Mouse (Mus musculus) CH12.LX (cell line): ENCODE data around the gene Hsf3. TPM values are rescaled to one million over a fixed set of nuclear protein-coding genes. Genes with fewer than 3 reads are reported as not detected.

ENCODE experiments used
- DNase-seq: peaks from one replicate; pipeline ENCODE4 v3.0.0-alpha.2; 2013; ENCODE audit errors: extremely low read depth
- H3K27ac ChIP-seq: 2 replicates; pipeline ENCODE4 v1.5.1; 2012; ENCODE audit warnings: low read depth, mild to moderate bottlenecking, control low read depth, moderate library complexity; ENCODE audit not compliant: insufficient read depth
- H3K27me3 ChIP-seq: replicated peaks from 2 replicates; pipeline ENCODE3; 2012; ENCODE audit warnings: inconsistent platforms
- H3K36me3 ChIP-seq, 2 experiments: replicated peaks in 1 of 2; 2 replicates each; pipeline versions ENCODE3 to v1.6.1; 2012; ENCODE audit warnings: inconsistent platforms in 1 of 2, low read length in 1 of 2, mild to moderate bottlenecking in 1 of 2, mixed read lengths in 1 of 2, moderate library complexity in 1 of 2; ENCODE audit not compliant: control insufficient read depth in 1 of 2, insufficient read depth in 1 of 2
- H3K4me1 ChIP-seq, 2 experiments: 2 replicates each; pipeline ENCODE4 v1.6.1; 2012; ENCODE audit warnings: inconsistent platforms in 1 of 2, moderate library complexity in 1 of 2; ENCODE audit not compliant: insufficient read depth in 2 of 2, control insufficient read depth in 1 of 2
- H3K4me2 ChIP-seq: 2 replicates; pipeline ENCODE4 v1.6.1; 2012; ENCODE audit warnings: low read depth, mild to moderate bottlenecking, control low read depth; ENCODE audit not compliant: poor library complexity, insufficient read depth, severe bottlenecking
- H3K4me3 ChIP-seq, 3 experiments: fragments of 150-350 bp in 1 of 3; sonication (generic) in 1 of 3; replicated peaks in 1 of 3; 2 replicates each; pipeline versions ENCODE3 to v1.5.1; 2011 to 2012; ENCODE audit warnings: low read depth in 2 of 3, low read length in 2 of 3, mild to moderate bottlenecking in 2 of 3, moderate library complexity in 2 of 3, control low read depth in 1 of 3, improper control_type of control experiment in 1 of 3, inconsistent platforms in 1 of 3, mixed read lengths in 1 of 3; ENCODE audit not compliant: poor library complexity in 1 of 3
- H3K79me2 ChIP-seq: replicated peaks from 2 replicates; pipeline ENCODE4 v1.6.1; 2012; ENCODE audit warnings: mild to moderate bottlenecking, moderate library complexity; ENCODE audit not compliant: control insufficient read depth, poor library complexity, insufficient read depth, severe bottlenecking; ENCODE audit errors: extremely low read depth
- H3K9ac ChIP-seq: 2 replicates; pipeline ENCODE4 v1.6.1; 2012; ENCODE audit warnings: low read depth, mild to moderate bottlenecking, control low read depth, moderate library complexity; ENCODE audit not compliant: insufficient read depth
- H3K9me3 ChIP-seq: replicated peaks from 2 replicates; pipeline ENCODE3; 2012; ENCODE audit warnings: low read length, inconsistent platforms, mixed read lengths
- BHLHE40 ChIP-seq: IDR thresholded peaks from 2 replicates; pipeline ENCODE4 v1.6.1; 2011; ENCODE audit warnings: mild to moderate bottlenecking, low read depth, low read length, improper control_type of control experiment
- CHD1 ChIP-seq: IDR thresholded peaks from 2 replicates; pipeline ENCODE4 v1.6.1; 2012; ENCODE audit warnings: low read depth, low read length, improper control_type of control experiment, inconsistent platforms
- E2F4 ChIP-seq: IDR thresholded peaks from 2 replicates; pipeline ENCODE4 v1.6.1; 2011; ENCODE audit warnings: low read depth, low read length, improper control_type of control experiment; ENCODE audit not compliant: insufficient replicate concordance
- EP300 ChIP-seq: IDR thresholded peaks from 2 replicates; pipeline ENCODE4 v1.6.1; 2011; ENCODE audit warnings: low read length, improper control_type of control experiment
- GABPA ChIP-seq: IDR thresholded peaks from 2 replicates; pipeline ENCODE4 v1.6.1; 2012; ENCODE audit warnings: low read depth, low read length, improper control_type of control experiment, inconsistent platforms; ENCODE audit not compliant: insufficient replicate concordance
- IRF4 ChIP-seq: IDR thresholded peaks from 2 replicates; pipeline ENCODE4 v1.6.1; 2014; ENCODE audit warnings: low read depth, mild to moderate bottlenecking, inconsistent platforms, low read length, improper control_type of control experiment
- JUN ChIP-seq: IDR thresholded peaks from 2 replicates; pipeline ENCODE4 v1.6.1; 2011; ENCODE audit warnings: low read depth, mild to moderate bottlenecking, low read length, improper control_type of control experiment, moderate library complexity; ENCODE audit not compliant: insufficient read depth
- JUND ChIP-seq: conservative IDR thresholded peaks from 2 replicates; pipeline ENCODE4 v1.6.1; 2011; ENCODE audit warnings: low read depth, low read length, improper control_type of control experiment
- MAZ ChIP-seq: IDR thresholded peaks from 2 replicates; pipeline ENCODE4 v1.6.1; 2012; ENCODE audit warnings: low read depth, mild to moderate bottlenecking, inconsistent platforms, low read length, improper control_type of control experiment, moderate library complexity
- MEF2A ChIP-seq: IDR thresholded peaks from 2 replicates; pipeline ENCODE4 v1.6.1; 2014; ENCODE audit warnings: low read depth, mild to moderate bottlenecking, inconsistent platforms, low read length, improper control_type of control experiment, borderline replicate concordance
- NELFE ChIP-seq: IDR thresholded peaks from 2 replicates; pipeline ENCODE4 v1.6.1; 2011; ENCODE audit warnings: low read depth, low read length, improper control_type of control experiment
- POLR2AphosphoS2 ChIP-seq: IDR thresholded peaks from 2 replicates; pipeline ENCODE4 v1.6.1; 2011; ENCODE audit warnings: low read depth, low read length, improper control_type of control experiment
- RAD21 ChIP-seq: IDR thresholded peaks from 2 replicates; pipeline ENCODE4 v1.6.1; 2011; ENCODE audit warnings: low read depth, mild to moderate bottlenecking, low read length, improper control_type of control experiment, moderate library complexity
- USF2 ChIP-seq: conservative IDR thresholded peaks from 2 replicates; pipeline ENCODE4 v1.6.1; 2011; ENCODE audit warnings: low read depth, low read length, improper control_type of control experiment
- dilution Hi-C: fragments of 300-500 bp; cut with MboI; formaldehyde crosslinking; loops from 2 replicates; pipeline ENCODE4 v1.14.3; 2020; ENCODE audit warnings: low sequenced_read_pairs; ENCODE audit not compliant: extremely low pct_unique_long_range_greater_than_20kb, extremely low pct_ligation_motif_present
- in situ Hi-C: fragments of 300-500 bp; cut with MboI; formaldehyde crosslinking; loops from 3 replicates; pipeline ENCODE4 v1.14.3; 2019; ENCODE audit warnings: low sequenced_read_pairs, low pct_ligation_motif_present, low pct_unique_long_range_greater_than_20kb, mixed read lengths
- polyA plus RNA-seq: library from polyadenylated mRNA; unstranded; fragments of >175 nt; gene quantifications from 2 replicates; pipeline ENCODE4 v1.2.1, GENCODE M21; 2012; ENCODE audit warnings: low read depth; ENCODE audit not compliant: insufficient read length
- total RNA-seq, 2 experiments: library from RNA; depleted of rRNA; stranded (reverse); fragments of 300-350 nt in 1 of 2; fragments of >200 nt in 1 of 2; gene quantifications; 2 replicates each; pipeline ENCODE4 v1.2.3; 2012 to 2014

The Hsf3 gene
- total and polyA plus RNA-seq, 3 experiments: not detected

GRCm38 (mm10) chrX:96455149-96455548 lies 945 bp downstream of the Hsf3 start, which contains the start of gene Heph:
Gene Heph (plus strand): TSS chrX:96455359.
- Histone ChIP-seq H3K9ac (no peak within 1 kb of the TSS), H3K4me1 (no peaks in the 10 kb centered on the region), H3K4me2 (no peak within 1 kb of the TSS), H3K27me3 (no peaks in the 10 kb centered on the region), H3K9me3 (no peaks in the 10 kb centered on the region), H3K27ac (no peak within 1 kb of the TSS)
- DNase-seq: no peak
- dilution Hi-C loops (no loop called here), in situ Hi-C loops (no loop called here)
- TF ChIP-seq BHLHE40: no peak
- TF ChIP-seq MEF2A: no peak
- TF ChIP-seq RAD21: no peak
- no peak for TF ChIP-seq JUN
- TF ChIP-seq JUND: no peak
- TF ChIP-seq IRF4: no peak
- TF ChIP-seq, all 38 proteins: peak for 0
- Histone ChIP-seq H3K4me3 (no peak within 1 kb of the TSS), H3K36me3 (no peaks in the 10 kb centered on the region), H3K79me2 (no peaks in the 10 kb centered on the region)

DNA sequence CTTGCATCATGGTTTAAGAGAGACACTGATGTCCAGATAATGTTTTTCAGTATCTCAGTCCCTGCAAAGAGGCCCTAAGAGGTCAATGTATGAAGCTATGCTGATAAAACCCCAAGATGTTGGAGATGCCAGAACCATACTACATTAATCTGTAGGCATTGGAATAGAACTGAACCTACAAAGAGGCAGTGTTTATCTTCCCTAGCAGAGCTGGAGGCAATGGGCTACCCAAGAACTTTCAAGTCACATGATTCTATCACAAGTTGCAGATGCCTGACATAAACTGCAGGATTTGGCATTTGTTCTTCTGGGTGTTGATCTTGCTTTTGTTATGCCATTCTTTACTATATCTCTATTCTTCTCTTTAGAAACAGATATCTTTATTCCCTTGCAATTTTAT lies 36.7 kb downstream of the Hsf3 start:
- H3K9ac ChIP-seq: no peak overlapping the region
- no peaks in the 10 kb centered on the region for H3K79me2 ChIP-seq
- no peak overlapping the region for H3K27ac ChIP-seq
- in situ Hi-C loops (no loop called here), dilution Hi-C loops (no loop called here)
- no peaks in the 10 kb centered on the region for H3K4me1 ChIP-seq
- no peaks in the 10 kb centered on the region for H3K9me3 ChIP-seq
- TF ChIP-seq BHLHE40 (no peak), E2F4 (no peak), JUN (no peak), USF2 (no peak), MAZ (no peak), POLR2AphosphoS2 (no peak), CHD1 (no peak)
- H3K27me3 ChIP-seq: no peaks in the 10 kb centered on the region
- no peak overlapping the region for H3K4me2 ChIP-seq
- DNase-seq: no peak
- no peak overlapping the region for H3K4me3 ChIP-seq
- no peaks in the 10 kb centered on the region for H3K36me3 ChIP-seq

DNA sequence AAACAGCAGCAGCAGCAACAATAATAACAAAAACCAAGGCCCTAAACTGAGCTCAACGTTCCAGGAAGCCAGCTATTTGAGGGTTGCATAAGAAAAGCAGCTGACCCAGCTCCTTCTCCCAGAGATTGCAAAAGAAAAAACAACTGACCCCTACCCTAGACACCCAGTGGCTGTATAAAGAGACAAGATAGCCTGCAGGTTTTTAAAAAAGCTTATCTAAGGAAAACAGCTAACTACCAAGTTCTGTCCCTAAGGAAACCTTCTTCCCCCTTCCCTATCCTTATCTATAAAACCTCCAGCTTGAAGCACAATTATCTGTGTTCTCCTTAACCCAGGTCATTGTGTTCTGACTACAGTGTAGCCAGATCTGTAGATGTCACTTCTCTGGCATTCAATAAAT lies 38.4 kb downstream of the Hsf3 start:
- Histone ChIP-seq H3K79me2 (no peaks in the 10 kb centered on the region), H3K9me3 (no peaks in the 10 kb centered on the region), H3K4me1 (no peaks in the 10 kb centered on the region), H3K4me3 (no peak overlapping the region), H3K9ac (no peak overlapping the region), H3K4me2 (no peak overlapping the region), H3K27ac (no peak overlapping the region), H3K36me3 (no peaks in the 10 kb centered on the region), H3K27me3 (no peaks in the 10 kb centered on the region)
- TF ChIP-seq NELFE: no peak
- TF ChIP-seq JUND: no peak
- TF ChIP-seq EP300: no peak
- TF ChIP-seq POLR2AphosphoS2: no peak
- no peak for TF ChIP-seq GABPA
- in situ Hi-C loops (no loop called here), dilution Hi-C loops (no loop called here)
- no peak for DNase-seq
